Mouse (Mus musculus): ENCODE results near the gene Tmem132a. TPM values are rescaled to one million over a fixed set of nuclear protein-coding genes. Genes with fewer than 3 reads are reported as not detected.

Tmem132a gene
- polyA plus RNA-seq, 2 experiments from 2014 or later = 0.89 TPM; not detected in 1

DNA sequence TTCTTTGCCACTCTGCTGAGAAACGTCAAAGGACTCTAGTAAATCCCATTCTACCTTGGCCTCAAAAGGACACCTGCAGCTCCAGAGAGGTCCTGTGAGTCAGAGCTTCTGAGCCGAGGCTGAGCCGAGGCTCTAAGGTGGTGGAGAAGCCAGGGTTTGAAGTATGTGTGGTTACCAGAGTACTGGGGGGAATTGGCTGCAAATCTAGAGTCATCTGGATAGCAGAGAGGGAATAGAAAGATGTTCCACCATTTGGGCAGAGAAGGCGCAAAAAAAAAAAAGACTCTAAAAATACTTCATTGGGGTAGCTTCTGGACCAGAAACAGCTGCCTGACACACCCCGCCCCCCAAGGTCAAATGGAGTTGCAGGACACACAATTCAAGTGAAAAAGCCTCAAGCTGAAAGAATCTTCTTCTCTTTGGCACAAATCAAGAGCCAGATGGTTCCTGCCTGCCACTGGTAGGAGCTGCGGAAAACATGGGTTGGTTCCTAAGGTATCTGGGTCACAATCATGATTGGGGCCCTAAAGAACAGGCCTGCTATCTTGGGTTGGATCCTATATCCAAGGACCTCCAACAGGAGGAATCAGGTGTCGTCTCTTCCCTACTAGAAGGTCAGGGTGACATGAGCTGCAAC, 8.6 kb upstream of the Tmem132a start:
- ATAC-seq = no peak

DNA sequence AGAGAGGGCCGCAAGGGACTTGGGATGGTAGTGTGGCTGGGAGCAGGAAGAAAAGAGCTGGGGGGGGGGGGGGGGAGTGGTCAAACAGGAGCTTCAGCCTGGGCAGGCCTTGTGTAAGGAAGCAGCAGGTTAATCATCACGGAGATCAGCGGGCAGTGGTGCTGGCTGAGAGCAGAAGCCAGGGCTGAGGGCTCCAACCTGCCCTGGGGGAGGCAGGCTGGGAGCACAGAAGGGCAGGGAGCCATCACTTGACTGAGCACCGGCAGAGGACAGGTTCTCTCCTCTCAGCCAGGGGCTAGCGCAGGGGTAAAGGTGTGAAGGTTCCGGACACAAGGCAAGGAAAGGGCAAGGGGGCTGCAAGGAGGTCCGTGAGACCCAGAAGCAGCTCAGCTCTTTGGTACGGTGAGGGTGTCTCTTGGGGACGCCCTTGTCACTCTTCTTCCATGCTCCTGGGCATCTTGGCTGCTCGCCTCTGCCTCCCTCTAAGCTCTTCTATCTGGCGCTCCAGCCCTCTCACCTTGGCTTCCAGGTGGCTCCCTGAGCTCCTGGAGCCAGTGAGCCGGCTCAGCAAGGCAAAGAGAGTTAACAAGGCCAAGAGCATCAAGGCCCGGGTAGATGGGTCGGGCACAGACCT, 1.7 kb upstream of the Tmem132a start:
- no peak for ATAC-seq

DNA sequence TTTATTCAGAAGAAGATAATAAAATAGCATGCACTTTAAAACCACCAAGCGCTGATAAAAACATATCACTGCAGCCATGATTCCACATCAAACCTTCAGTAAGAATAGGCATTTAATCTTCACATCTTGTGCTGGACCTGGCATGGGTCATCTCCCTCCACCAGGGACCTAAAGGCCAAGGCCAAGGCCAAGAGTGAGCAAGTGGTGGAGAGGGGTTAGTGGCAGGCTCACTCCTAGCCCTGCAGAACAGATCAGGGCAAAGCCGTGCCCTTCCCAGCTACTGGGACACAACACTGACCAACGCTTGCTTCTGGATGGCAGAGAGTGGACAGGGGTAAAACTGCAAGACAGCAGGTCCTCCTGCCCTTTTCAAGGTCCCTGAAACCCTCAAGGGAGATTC, 936 bp upstream of the Tmem132a start:
- ATAC-seq = no peak

DNA sequence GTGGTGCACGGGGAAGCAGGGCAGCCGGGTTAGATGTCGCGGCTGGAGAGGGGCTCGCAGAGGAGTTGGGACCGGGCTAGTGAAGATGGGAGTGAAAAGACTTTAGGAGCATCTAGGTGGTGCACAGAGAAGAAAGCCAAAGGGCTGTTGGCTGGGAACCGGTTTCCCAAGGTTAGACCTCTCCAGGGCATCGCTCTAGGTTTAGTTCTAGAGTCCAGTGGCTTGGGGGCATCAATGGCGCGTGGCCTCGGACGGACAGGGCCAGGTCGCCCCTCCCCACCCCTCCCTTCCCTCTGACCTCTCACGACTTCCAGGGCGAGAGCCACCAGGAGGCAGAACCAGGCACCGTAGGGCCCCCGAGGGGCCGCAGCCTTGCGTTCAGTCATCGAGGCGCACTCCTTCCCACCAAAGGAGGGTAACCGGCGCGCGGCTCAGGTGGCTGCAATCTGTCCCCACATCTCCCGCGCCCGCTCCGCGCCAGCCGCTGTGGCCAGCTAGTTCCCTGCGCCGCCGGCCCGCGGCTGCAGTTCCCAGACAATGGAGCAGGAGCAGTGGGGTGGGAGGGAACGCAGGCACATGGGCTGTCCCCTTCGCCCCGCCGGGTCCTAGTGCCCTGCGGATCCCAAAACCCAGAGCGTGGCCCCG, 377 bp downstream of the Tmem132a start:
- no peak for ATAC-seq

DNA sequence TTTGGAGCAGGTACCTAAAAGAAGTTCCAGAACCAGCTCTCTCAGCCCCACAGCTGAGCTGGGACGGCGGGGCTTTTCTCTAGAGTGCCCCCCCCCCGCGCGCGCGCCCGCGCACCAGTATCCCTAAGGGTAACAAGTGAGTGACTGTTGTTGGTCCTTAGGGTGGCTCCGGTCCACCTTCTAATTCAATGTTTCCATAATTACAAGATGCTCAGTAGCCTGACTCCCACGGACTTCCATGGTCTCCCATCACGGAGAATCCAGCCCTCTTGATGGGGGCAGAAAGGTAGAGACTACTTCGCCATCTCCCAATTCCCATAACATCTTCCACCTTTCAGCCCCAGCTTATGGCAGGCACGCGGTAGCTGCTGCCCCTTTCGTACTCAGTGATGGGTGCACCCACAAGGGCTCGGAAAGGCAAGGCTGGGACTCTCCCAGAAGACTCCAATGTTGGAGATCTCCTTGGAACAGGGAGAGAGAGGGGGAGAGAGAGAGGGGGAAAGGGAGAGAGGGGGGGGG, 1.1 kb downstream of the Tmem132a start:
- no peak for ATAC-seq

DNA sequence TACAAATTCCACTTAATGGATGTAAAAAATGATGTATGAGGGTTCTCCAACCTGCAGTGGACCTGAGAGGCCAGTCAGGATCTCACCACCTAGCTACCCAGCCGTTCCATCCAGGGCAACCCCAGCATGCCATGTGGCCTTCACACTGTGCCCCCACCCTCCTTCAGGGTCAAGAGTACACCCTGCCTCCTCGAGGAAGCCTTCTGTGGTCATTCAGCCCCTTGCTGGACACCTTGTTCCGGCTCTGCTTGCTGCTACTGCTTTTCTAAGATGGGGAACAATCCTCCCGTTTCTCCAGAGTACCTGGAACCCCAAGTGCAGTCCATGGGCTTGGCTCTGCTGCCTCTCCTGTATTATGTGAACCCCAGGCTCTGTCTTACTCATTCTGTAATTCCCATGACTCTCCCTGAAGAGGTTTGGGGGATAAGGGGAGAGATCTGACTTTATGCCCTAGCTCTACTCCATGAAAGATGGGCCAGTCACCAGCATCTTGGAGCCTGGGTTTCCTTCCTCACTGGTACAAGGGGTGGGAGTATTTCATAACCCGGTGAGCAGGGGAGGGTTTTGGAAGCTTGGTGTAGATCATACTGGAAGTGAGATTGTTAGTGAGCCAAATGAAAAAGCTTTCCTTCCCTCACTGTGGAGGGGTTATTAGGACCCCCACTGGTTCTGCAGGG, 1.7 kb downstream of the Tmem132a start:
- no peak for ATAC-seq

DNA sequence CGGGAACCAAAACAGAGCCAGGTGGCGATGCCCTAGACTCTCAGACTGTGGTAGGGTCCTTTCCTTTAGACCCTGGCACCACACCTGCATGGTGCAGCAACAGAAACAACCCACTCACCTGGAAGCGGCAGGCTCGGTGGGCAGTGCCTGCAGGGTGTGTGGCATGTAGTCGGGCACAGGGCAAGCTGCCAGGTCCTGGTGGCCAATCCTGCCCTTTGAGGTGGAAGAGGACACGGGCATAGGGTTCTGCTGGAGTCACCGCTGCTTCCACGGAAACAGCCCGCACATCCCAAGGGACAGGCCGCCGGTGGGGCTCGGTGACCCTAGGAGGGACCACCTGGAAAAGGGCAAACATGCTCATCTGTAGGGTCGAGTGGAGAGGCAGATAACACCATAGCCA, 3.4 kb downstream of the Tmem132a start:
- no peak for ATAC-seq

DNA sequence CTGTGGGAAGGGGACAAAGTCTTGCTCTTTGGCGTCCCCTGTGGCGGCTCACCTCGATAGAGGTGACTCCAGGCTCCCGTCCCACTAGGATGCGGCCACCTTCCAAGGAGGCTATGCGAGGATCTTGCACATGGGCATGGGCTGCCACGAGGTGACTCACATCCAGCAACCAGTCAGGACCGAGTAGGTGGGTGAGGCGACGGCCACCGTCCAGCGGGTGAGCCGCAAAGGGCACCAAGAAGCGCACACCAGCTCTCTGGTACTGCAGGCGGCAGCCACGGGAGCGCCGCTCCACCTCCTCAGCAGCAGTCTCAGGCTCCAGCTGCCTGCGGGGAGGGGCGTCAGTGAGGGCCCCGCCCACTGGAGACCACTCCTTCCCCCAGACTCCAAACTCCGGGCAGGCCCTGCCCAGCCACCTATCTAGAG, 9.7 kb downstream of the Tmem132a start:
- no peak for ATAC-seq

DNA sequence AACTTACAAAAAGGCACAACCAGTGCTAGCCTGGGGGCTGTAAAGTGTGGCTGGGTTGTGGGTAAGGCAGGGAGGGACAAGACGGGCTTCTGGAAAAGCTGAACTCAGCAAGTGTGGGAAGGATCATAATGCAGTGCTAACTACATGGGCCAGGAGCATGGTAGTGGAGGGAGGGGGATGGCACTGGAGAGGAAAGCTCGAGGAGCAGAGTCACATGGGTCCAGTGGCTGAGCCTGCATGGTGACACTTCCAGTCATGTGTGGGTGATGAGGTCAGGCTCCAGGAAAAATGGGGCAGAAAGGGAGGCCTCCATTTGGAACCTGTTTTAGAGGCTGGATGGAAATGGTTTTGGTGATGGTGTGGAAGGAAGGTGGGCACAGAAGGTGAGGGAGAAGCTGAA, 13.2 kb downstream of the Tmem132a start:
- ATAC-seq = no peak

DNA sequence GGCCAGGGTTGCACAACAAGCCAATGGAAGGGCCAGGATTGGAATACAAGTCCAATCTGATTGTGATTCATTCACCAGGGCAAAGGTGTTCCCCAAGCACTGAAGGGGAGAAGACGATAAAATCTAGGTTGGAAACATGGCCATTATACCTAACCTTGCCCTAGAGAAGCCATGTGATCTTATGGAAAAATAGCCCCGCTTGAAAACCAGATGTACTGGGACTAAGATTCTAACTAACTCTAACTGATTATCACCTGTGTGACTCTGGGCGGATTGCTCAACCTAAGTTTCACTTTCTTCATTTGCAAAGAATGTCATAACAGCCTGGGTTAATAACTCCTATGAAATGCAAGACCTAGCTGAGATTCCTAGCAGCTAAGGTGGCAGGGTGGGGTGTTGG, 14.3 kb downstream of the Tmem132a start:
- ATAC-seq = no peak

DNA sequence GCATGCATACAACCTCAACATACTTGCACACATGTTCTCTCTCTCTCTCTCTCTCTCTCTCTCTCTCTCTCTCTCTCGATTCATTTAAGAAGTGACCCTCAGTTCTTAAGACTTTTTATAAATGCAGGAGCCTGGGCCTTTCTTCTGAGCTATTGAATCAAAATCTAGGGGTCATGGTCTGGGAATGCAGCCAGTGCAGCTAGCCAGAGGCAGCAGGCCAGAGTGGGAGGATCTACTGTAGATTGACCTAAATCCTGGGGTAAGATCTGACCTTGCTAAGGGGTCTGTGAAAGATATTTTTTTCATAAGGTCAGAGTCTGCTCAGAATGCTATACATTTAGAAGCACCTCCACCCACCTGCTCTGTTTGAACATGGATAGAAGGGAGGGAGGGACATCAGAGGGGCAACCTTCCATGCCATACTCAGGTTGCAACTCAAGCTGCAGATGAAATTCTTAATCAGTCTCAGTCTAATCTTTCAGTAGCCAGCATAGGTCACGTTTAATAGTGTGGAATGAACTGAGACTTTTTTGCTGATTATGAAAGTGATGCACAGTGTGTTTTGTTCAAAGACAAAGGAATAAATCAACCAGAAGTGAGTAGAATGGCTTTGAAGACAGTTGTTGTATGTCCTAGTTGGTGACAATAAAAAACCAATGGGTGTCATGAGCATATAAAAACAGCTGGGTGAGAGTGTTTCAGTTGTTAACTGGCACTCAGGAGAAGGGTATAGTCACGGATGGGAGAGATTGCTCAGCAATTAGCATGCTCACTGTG, 22.2 kb downstream of the Tmem132a start:
- ATAC-seq = no peak

DNA sequence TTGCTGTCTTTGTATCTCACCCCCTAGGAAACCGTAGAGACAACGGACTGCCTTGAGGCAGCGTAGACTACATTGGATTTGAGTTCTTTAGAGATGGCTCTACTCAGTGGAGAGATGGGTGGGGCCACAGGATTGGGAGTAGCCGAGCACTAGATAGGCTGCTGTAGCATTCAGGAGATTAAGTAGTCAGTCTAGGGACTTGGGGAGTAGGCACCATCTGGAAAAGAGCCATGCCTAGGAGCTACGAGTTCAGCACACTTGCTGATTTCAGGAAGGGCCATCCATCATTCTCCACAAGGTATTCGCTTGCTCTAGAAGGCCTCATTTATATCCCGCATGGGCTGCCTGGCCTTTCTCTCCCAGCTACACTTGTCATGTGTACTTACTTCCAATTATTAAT, 23.6 kb downstream of the Tmem132a start:
- no peak for ATAC-seq

DNA sequence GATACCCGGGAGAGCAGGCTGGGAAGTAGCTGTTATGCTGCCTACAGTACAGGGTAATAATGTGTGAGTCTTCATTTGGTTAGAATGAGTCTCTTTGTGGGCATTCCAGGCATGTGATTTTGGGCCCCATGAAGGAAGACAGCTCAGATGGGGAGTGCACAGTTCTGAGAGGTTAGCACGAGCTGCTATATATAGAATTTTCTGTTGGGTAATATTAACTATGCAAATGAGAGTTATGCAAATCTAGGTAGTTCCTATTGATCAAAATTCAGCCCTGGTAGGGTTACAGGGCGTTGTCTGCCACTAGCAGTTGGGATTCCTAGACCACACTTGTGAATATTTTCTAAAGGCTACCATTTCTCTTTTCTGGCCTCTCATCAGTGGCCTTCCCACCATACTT, 24.3 kb downstream of the Tmem132a start:
- no peak for ATAC-seq

DNA sequence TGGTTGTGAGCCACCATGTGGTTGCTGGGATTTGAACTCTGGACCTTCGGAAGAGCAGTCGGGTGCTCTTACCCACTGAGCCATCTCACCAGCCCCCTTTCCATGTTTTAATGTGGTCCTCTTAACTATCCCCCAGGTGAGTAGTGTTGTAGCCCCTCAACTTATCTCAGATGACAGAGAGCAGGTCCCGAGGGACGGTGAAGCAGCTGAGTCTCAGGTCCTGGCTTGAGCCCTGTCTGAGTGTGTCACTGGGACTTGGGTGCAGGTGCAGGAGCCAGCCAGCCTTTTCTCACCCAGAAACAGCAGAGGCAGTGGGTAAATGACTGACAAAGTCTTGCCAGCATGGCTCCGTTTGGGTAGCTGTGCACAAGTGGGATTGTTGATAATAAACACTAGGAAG, 25.5 kb downstream of the Tmem132a start:
- ATAC-seq = no peak

DNA sequence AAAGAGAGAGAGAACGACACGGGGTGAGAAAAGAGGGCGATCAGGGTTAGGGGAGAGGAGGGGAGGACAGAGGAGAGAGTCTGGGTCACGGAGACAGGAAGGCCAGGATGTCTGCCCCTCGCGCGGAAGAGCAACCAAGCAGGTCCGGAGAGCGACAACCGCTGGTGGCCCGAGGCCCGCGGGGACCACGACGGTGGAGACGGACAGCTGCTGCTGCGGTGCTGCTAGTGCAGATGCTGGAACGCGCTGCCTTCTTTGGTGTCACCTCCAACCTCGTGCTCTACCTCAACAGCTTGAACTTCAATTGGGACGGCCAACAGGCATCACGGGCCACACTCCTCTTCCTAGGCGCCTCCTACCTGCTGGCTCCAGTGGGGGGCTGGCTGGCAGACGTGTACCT, 26.8 kb downstream of the Tmem132a start:
- no peak for ATAC-seq

DNA sequence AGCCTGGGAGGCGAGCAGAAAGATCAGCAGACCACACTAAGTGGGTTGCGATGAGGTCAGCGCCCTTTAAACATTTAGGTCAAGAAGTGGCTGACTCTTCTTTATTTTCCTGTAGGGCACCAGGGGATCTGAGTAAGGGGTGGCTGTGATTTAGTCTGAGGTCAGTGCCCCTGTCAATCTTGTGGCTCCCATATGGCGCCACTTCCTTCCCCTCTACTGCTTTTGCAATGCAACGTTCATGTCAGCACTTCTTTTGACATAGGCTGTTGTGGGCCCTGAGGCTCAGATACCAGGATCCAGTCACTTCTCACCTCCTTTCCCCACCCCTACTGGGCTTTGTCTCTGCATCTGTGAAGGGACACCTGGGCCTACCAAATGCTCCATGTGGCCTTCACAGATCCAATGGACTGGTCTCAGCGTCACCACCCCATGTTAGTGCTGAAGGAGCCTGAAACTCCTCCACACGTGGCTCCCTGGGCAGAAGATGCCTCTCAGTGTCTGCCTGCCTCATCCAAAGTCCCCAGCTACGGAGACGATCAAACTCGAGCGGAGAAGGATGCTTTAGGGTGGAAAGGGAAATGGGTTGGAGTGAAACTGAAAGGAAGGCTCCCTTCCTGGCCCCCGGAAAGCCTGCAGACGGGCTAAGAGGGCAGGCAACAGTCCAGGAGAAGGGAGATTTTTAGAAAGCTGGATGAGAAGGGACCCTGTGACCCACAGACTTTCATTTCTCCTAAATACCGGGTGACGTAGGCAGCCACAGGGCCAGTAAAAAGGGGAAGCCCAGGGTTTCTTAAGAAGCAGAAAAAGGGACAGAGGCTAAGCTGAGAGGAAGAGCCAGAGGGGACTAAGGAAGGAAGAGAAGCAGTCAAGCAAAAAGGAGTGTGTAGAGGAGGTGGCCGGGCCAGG, 27.8 kb downstream of the Tmem132a start:
- ATAC-seq = peak; percentile 25

DNA sequence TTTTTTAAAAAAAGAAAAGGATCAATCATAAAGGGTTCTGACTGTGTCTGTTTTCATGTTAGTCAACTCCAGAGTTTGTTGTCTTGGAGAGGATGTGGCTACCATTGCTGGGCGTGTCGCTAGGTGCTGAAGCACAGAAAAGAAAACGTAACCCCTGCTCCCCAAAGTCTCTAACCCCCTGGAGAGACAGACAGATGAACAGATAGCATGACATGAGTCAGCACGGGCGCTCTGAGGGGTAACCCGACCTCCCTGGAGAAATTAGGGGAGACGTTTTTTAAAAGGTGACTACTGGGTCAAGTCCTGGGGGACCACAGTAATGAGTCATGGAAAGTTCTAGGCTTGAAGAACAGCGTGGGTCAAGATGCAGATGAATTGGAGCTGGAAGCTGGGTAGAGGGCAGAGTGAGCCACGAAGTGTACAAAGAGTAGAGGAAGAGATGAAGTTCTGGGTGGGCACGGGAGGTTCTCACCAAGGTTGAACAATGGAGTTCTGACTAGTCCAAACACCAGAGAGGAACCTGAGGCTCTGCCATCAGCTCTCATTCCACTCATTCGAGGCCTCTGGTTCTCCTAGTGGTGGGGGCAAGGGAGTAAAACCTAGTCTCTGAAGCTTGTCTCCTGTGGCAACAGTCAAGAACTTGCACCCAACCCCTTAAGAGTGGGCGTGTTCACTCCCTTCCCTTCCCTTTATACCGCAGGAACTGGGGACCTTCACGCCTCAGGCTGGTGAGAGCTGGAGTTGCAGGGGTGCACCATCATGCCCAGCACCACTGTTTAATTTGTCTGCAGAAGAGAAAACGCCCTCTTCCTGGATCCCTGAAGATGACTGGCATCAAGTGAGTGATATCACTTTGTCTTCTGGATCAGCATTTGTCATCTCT, 30.5 kb downstream of the Tmem132a start, which contains the start of gene Slc15a3:
Slc15a3 (plus strand) TSS at position 718 of the 883 bp plus-strand sequence.
- ATAC-seq = peak; percentile 50

DNA sequence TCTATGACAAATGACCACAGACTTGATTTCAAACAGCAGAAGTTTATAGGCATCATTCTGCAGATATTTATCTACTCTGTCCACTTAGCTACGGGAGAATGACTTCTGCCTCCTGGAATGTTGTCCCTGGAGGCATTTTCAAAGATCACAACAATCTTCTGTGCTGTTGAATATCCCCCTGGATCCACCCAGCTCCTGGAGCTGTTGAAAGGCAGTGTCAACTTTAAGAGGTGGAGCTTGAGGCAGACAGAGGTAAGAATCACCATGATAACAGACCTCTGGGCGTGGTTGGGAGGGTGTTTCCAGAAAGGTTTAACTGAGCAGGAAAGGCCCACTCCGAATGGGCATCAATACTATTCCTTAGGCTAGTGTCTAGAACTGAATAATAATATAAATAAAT, 34.1 kb downstream of the Tmem132a start:
- no peak for ATAC-seq

DNA sequence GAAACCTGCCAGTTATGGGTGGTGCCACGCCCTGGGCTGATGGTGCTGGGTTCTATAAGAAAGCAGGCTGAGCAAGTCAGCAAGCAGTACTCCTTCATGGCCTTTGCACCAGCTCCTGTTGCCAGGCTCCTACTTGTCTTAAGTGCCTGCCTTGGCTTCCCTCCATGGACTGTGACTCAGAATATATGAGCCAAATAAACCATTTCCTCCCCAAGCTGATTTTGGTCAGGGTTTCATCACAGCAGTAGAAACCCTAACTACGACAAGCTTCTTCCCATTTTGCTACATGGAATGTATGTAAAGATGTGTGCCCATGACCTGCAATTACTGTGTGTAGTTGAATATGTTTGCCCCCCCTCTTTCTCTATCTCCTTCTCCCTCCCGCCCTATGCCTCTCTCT, 36.1 kb downstream of the Tmem132a start:
- ATAC-seq = no peak

DNA sequence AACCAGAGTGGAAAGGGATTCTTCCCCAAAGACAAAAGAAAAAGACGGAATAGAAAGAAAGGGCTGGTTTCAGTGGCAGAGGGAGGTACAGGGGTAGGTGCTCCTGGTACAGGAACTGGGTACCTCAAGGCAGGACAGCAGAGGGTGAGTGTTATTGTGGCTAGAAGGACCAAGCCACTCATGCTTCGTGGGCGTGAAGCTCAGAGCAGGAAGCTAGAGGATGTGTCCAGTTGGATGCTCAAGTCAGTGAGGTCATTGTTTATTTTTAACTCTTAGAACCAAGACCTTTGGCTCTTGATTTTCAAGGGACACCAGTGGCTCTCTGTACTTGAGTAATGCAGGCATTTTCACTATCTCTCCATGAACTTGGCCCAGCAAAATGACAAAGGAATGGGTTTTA, 37.7 kb downstream of the Tmem132a start:
- ATAC-seq = no peak
